Mouse (Mus musculus): ENCODE results near the gene Lims1. TPM values are rescaled to one million over a fixed set of nuclear protein-coding genes. Genes with fewer than 3 reads are reported as not detected.

The Lims1 gene
- total and polyA plus RNA-seq, 2 experiments from 2014 or later: 43.6 to 51.7 TPM

DNA sequence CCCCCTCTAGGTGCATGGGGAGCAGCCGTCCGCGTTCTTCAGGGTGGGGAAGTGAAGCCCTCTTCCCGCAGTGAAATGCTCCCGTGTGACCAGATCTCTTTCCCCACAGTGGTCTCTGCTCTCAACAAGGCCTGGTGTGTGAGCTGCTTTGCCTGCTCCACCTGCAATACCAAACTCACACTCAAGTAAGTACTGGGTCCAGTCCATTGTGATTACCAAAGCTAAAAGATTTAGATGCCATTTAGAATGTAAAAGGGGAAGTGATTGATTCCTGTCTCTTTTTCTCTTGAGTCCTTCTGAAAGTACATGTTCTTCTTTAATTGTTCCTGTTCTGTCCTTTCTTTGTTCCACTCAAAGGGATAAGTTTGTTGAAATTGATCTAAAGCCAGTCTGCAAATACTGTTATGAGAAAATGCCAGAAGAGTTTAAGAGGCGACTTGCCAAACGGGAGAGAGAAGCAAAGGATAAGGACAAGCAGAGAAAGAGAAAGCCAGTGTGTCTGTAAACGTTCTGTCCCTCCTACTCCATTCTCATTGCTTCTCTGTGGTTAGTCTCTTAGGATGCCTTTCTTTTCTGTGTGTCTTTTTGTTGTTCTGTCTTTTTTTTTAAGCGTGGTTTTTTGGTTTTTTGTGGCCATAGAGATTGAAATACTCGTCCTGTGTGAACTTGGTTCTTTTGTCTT, 95.2 kb downstream of the Lims1 start:
- Histone ChIP-seq H3K9me3 (ENCODE audit: low read length) (no peaks in the 10 kb centered on the region), H3K4me2 (ENCODE audit: low read depth) (no peak overlapping the region), H3K4me1 (ENCODE audit: insufficient read depth) (no peaks in the 10 kb centered on the region), H3K27ac (ENCODE audit: low read depth, low read length) (no peak overlapping the region), H3K27me3 (ENCODE audit: insufficient read depth, low read length) (no peaks in the 10 kb centered on the region), H3K4me3 (ENCODE audit: low read depth, low read length) (no peak overlapping the region), H3K9ac (no peak overlapping the region), H3K36me3 (ENCODE audit: insufficient read depth) (peaks cover 14% of the 10 kb centered on the region)
- no peak for TF ChIP-seq CTCF (IDR thresholded peaks at IDR 0.05; ENCODE audit: low read depth)
- no peak for DNase-seq
- 83% methylated on average over 10 of the region's 10 CpGs for WGBS
- no peak for ATAC-seq

DNA sequence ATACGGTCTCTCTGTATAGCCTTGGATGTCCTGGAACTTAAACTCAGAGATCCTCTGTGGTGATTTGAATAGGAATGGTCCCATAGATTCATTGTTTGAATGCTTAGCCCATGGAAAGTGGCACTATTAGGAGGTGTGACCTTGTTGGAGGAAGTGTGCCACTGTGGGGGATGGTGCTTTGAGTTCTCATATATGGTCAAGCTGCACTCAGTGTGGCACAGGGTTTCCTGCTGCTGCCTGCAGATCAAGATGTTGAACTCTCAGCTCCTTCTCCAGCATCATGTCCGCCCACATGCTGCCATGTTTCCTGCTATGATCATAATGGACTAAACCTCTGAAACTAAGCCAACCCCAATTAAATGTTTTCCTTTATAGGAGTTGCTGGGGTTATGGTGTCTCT, 104.7 kb downstream of the Lims1 start:
- Histone ChIP-seq H3K4me3 (ENCODE audit: low read depth, low read length) (no peak overlapping the region), H3K9ac (no peak overlapping the region), H3K36me3 (ENCODE audit: insufficient read depth) (peaks cover 13% of the 10 kb centered on the region), H3K9me3 (ENCODE audit: low read length) (no peaks in the 10 kb centered on the region), H3K4me1 (ENCODE audit: insufficient read depth) (no peaks in the 10 kb centered on the region), H3K27ac (ENCODE audit: low read depth, low read length) (no peak overlapping the region), H3K4me2 (ENCODE audit: low read depth) (no peak overlapping the region), H3K27me3 (ENCODE audit: insufficient read depth, low read length) (no peaks in the 10 kb centered on the region)
- DNase-seq (no peak), ATAC-seq (no peak)
- WGBS: 92% methylated on average over 2 of the region's 2 CpGs
- TF ChIP-seq CTCF (IDR thresholded peaks at IDR 0.05; ENCODE audit: low read depth): no peak

DNA sequence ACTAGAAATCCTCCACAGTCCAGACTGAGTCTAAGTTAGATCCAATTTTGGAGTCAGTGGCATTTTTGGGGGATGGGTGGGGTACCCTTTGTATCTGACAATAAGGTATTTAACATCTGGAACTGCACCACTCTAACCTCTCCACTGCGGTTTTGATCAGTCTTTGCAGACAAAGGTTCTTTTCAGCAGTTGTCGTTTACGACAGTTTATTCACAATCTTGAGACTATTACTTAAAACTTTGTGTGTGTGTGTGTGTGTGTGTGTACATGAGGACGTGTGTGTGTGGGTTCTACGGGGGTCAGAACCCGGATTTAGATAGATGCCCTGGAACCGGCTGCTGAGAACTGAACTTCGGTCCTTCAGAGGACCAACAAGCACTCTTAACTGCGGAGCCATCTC, 122.6 kb downstream of the Lims1 start:
- 0 out of 2 replicates have a peak, but pooled peaks have one; percentile 1 for ATAC-seq

DNA sequence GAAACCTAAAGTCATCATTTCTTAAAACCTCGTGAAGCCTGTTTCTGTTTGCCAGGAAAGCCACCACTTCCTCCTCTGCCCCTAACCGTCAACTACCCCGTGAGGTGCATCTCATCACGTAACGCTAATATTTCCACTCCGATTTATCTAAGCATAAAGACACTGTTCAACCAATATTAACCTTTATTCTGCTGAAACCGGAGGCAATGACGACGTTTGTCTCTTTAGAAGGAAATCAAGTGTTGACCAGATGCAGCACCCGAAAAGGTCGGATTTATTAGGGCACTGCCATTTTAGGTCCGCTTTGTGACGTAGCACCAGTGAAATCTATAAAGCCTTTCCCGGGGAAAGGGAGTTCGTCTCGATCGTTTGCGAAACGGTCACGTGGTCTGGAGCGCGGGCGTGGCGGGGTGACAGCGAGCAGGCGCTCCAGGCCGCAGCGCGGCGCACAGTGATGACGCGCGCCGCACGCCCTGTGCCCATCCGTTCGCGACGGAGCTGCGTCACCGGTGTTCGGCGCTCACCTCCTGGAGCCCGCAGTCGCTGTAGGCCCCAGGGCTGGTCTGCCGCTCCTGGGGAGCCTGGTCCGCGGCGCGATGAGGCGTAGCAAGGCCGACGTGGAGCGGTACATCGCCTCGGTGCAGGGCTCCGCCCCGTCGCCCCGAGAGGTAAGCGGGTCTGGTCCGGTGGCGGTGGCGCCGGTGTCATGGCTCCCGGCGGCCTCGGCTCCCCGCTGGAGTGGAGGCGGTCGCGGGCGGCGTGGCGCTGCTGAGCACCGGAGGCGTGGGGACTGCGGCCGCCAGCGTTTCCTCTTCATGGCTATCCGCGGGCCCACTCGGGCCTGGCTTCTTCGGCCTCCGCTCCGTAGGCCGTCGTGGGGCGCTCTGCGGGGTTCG, 123.4 kb downstream of the Lims1 start, which contains the start of gene Ranbp2:
TSS of gene Ranbp2 (plus strand) at position 537 of the 896 bp plus-strand sequence.
- under 1% methylated on average over 90 of the region's 91 CpGs for WGBS
- H3K4me2 ChIP-seq (ENCODE audit: low read depth): peak within 1 kb of the TSS; percentile 71
- peak; percentile 100 for DNase-seq

More for the DNA sequence above, 122.6 kb downstream of the Lims1 start:
- Histone ChIP-seq H3K27ac (ENCODE audit: low read depth, low read length) (peak overlapping the region; percentile 92), H3K4me2 (ENCODE audit: low read depth) (peak overlapping the region; percentile 71), H3K27me3 (ENCODE audit: insufficient read depth, low read length) (no peaks in the 10 kb centered on the region), H3K9ac (peak overlapping the region; percentile 87), H3K9me3 (ENCODE audit: low read length) (no peaks in the 10 kb centered on the region), H3K4me1 (ENCODE audit: insufficient read depth) (peaks cover 10% of the 10 kb centered on the region; the same call in 1 of the 2 replicates), H3K4me3 (ENCODE audit: low read depth, low read length) (peak overlapping the region; percentile 85), H3K36me3 (ENCODE audit: insufficient read depth) (no peaks in the 10 kb centered on the region)
- TF ChIP-seq CTCF (IDR thresholded peaks at IDR 0.05; ENCODE audit: low read depth): no peak
- no peak for DNase-seq
- 15% methylated on average over 9 of the region's 9 CpGs for WGBS

DNA sequence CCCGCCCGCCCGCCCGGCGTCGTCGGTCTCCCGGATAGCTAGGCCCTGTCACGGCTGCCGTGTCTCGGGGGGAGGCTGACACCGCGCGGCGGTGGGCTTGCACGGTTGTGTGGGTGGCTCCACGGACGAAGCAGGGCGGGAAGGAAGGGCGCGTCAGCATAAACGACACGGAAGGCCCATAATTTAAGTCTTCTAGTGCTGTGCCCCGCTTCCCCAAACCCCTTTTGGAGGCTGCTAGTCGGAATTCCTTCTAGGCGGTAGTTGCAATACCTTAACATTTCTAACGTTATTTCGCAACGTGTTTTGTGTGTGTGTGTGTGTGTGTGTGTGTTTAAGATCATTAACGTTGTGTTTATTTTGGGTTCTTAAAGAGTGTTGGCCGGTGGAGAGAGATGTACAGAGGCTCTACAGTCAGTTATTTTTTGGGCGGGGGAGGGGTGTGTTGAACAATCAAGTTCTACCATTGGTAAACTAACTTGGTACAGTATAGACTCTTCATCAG, 124.1 kb downstream of the Lims1 start:
- H3K9ac ChIP-seq: peak overlapping the region; percentile 87
- H3K4me1 ChIP-seq (ENCODE audit: insufficient read depth): peaks cover 10% of the 10 kb centered on the region; the same call in 1 of the 2 replicates
- H3K27me3 ChIP-seq (ENCODE audit: insufficient read depth, low read length): no peaks in the 10 kb centered on the region
- H3K36me3 ChIP-seq (ENCODE audit: insufficient read depth): no peaks in the 10 kb centered on the region
- under 1% methylated on average over 32 of the region's 32 CpGs for WGBS
- peak overlapping the region; percentile 71 for H3K4me2 ChIP-seq (ENCODE audit: low read depth)
- peak overlapping the region; percentile 92 for H3K27ac ChIP-seq (ENCODE audit: low read depth, low read length)
- peak; percentile 60 for ATAC-seq
- no peaks in the 10 kb centered on the region for H3K9me3 ChIP-seq (ENCODE audit: low read length)
- TF ChIP-seq CTCF (IDR thresholded peaks at IDR 0.05; ENCODE audit: low read depth): no peak
- no peak for DNase-seq
- peak overlapping the region; percentile 85 for H3K4me3 ChIP-seq (ENCODE audit: low read depth, low read length)

More for the DNA sequence above, 123.4 kb downstream of the Lims1 start, which contains the start of gene Ranbp2:
- peak; percentile 47 for TF ChIP-seq CTCF (IDR thresholded peaks at IDR 0.05; ENCODE audit: low read depth)
- peak within 1 kb of the TSS; percentile 87 for H3K9ac ChIP-seq
- ATAC-seq: peak; percentile 98
- H3K36me3 ChIP-seq (ENCODE audit: insufficient read depth): no peaks in the 10 kb centered on the region
- peak within 1 kb of the TSS; percentile 92 for H3K27ac ChIP-seq (ENCODE audit: low read depth, low read length)
- peaks cover 10% of the 10 kb centered on the region; the same call in 1 of the 2 replicates for H3K4me1 ChIP-seq (ENCODE audit: insufficient read depth)
- H3K27me3 ChIP-seq (ENCODE audit: insufficient read depth, low read length): no peaks in the 10 kb centered on the region
- H3K9me3 ChIP-seq (ENCODE audit: low read length): no peaks in the 10 kb centered on the region
- H3K4me3 ChIP-seq (ENCODE audit: low read depth, low read length): peak within 1 kb of the TSS; percentile 85

DNA sequence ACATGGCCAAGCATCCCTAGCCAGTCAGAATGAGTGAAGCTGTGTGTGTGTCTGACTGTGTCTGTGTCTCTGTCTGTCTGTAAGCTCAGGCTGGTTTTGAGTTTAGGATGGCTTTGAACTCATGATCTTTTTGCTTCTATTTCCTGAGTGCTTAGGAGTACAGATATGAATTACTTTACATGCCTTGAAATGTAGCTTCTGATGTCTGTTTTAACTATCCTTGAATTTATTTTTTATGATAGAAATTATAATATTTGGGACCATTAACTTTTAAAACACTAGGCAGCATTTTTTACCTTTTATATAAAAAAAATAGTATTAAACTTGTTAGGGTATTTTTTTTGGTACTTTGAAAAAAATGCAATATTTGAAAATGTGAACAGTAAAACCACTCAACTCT, 128.3 kb downstream of the Lims1 start:
- DNase-seq: no peak
- Histone ChIP-seq H3K4me3 (ENCODE audit: low read depth, low read length) (no peak overlapping the region), H3K9me3 (ENCODE audit: low read length) (no peaks in the 10 kb centered on the region), H3K36me3 (ENCODE audit: insufficient read depth) (peaks cover 18% of the 10 kb centered on the region; the same call in 1 of the 2 replicates), H3K4me2 (ENCODE audit: low read depth) (no peak overlapping the region), H3K27ac (ENCODE audit: low read depth, low read length) (no peak overlapping the region), H3K4me1 (ENCODE audit: insufficient read depth) (0 out of 2 replicates have a peak, but pooled peaks cover 2% of the 10 kb centered on the region), H3K9ac (no peak overlapping the region), H3K27me3 (ENCODE audit: insufficient read depth, low read length) (no peaks in the 10 kb centered on the region)
- no peak for ATAC-seq
- TF ChIP-seq CTCF (IDR thresholded peaks at IDR 0.05; ENCODE audit: low read depth): no peak

Data from forebrain, postnatal 0 days (tissue).